Mouse (Mus musculus): ENCODE results near the gene Emid1. TPM values are rescaled to one million over a fixed set of nuclear protein-coding genes. Genes with fewer than 3 reads are reported as not detected.
A peak's percentile ranks its signal among the peaks of the same experiment; 100 is the strongest.

The Emid1 gene
- polyA plus RNA-seq, 1 experiment = 31.4 TPM

GRCm38 (mm10) chr11:5184832-5185231, 32.8 kb upstream of the Emid1 start:
- no peak for DNase-seq
- 96% methylated on average over 9 of the region's 9 CpGs for WGBS
- H3K4me1 ChIP-seq (ENCODE audit: control insufficient read depth, insufficient read depth, low read length) = peaks cover 3% of the 10 kb centered on the region
- no peak overlapping the region for H3K4me3 ChIP-seq (replicated peaks; ENCODE audit: extremely low read depth, low read depth, low read length)
- TF ChIP-seq POLR2A (IDR thresholded peaks at IDR 0.05; ENCODE audit: borderline replicate concordance, extremely low read depth, low read depth, low read length) (no peak), CTCF (IDR thresholded peaks at IDR 0.05; ENCODE audit: insufficient read depth, low read length) (no peak)

GRCm38 (mm10) chr11:5184250-5184649, 32.2 kb upstream of the Emid1 start:
- 45% methylated on average over 9 of the region's 9 CpGs for WGBS
- no peak for DNase-seq
- no peak for TF ChIP-seq POLR2A (IDR thresholded peaks at IDR 0.05; ENCODE audit: borderline replicate concordance, extremely low read depth, low read depth, low read length)
- no peak for TF ChIP-seq CTCF (IDR thresholded peaks at IDR 0.05; ENCODE audit: insufficient read depth, low read length)
- peaks cover 3% of the 10 kb centered on the region for H3K4me1 ChIP-seq (ENCODE audit: control insufficient read depth, insufficient read depth, low read length)
- H3K4me3 ChIP-seq (replicated peaks; ENCODE audit: extremely low read depth, low read depth, low read length) = no peak overlapping the region

- Histone ChIP-seq H3K4me1 (ENCODE audit: control insufficient read depth, insufficient read depth, low read length) (peaks cover 3% of the 10 kb centered on the region), H3K4me3 (replicated peaks; ENCODE audit: extremely low read depth, low read depth, low read length) (no peak overlapping the region)
- 81% methylated on average over 4 of the region's 4 CpGs for WGBS
- no peak for DNase-seq
- TF ChIP-seq CTCF (IDR thresholded peaks at IDR 0.05; ENCODE audit: insufficient read depth, low read length) (no peak), POLR2A (IDR thresholded peaks at IDR 0.05; ENCODE audit: borderline replicate concordance, extremely low read depth, low read depth, low read length) (no peak)
These were observed 30.8 kb upstream of the Emid1 start for GRCm38 (mm10) chr11:5182870-5183269.

- TF ChIP-seq POLR2A (IDR thresholded peaks at IDR 0.05; ENCODE audit: borderline replicate concordance, extremely low read depth, low read depth, low read length) (no peak), CTCF (IDR thresholded peaks at IDR 0.05; ENCODE audit: insufficient read depth, low read length) (peak; percentile 95)
- Histone ChIP-seq H3K4me1 (ENCODE audit: control insufficient read depth, insufficient read depth, low read length) (peaks cover 5% of the 10 kb centered on the region), H3K4me3 (replicated peaks; ENCODE audit: extremely low read depth, low read depth, low read length) (peak overlapping the region; percentile 19)
- peak; percentile 90 for DNase-seq
- WGBS = 19% methylated on average over 13 of the region's 13 CpGs
These were observed 29.9 kb upstream of the Emid1 start for GRCm38 (mm10) chr11:5181850-5182404.

GRCm38 (mm10) chr11:5179391-5179790, 27.3 kb upstream of the Emid1 start:
- WGBS = 62% methylated on average over 8 of the region's 8 CpGs
- DNase-seq = no peak

GRCm38 (mm10) chr11:5177171-5177570, 25.1 kb upstream of the Emid1 start:
- TF ChIP-seq CTCF (IDR thresholded peaks at IDR 0.05; ENCODE audit: insufficient read depth, low read length) (no peak), POLR2A (IDR thresholded peaks at IDR 0.05; ENCODE audit: borderline replicate concordance, extremely low read depth, low read depth, low read length) (no peak)
- DNase-seq = no peak

More at GRCm38 (mm10) chr11:5179391-5179790, 27.3 kb upstream of the Emid1 start:
- Histone ChIP-seq H3K4me1 (ENCODE audit: control insufficient read depth, insufficient read depth, low read length) (peaks cover 5% of the 10 kb centered on the region), H3K4me3 (replicated peaks; ENCODE audit: extremely low read depth, low read depth, low read length) (no peak overlapping the region)
- TF ChIP-seq POLR2A (IDR thresholded peaks at IDR 0.05; ENCODE audit: borderline replicate concordance, extremely low read depth, low read depth, low read length) = no peak
- TF ChIP-seq CTCF (IDR thresholded peaks at IDR 0.05; ENCODE audit: insufficient read depth, low read length) = no peak

GRCm38 (mm10) chr11:5176685-5177084, 24.6 kb upstream of the Emid1 start:
- DNase-seq = no peak
- WGBS = 63% methylated on average over 8 of the region's 8 CpGs
- TF ChIP-seq POLR2A (IDR thresholded peaks at IDR 0.05; ENCODE audit: borderline replicate concordance, extremely low read depth, low read depth, low read length) = no peak
- no peak for TF ChIP-seq CTCF (IDR thresholded peaks at IDR 0.05; ENCODE audit: insufficient read depth, low read length)
- H3K4me1 ChIP-seq (ENCODE audit: control insufficient read depth, insufficient read depth, low read length) = peaks cover 3% of the 10 kb centered on the region
- H3K4me3 ChIP-seq (replicated peaks; ENCODE audit: extremely low read depth, low read depth, low read length) = no peak overlapping the region

More at GRCm38 (mm10) chr11:5177171-5177570, 25.1 kb upstream of the Emid1 start:
- Histone ChIP-seq H3K4me3 (replicated peaks; ENCODE audit: extremely low read depth, low read depth, low read length) (no peak overlapping the region), H3K4me1 (ENCODE audit: control insufficient read depth, insufficient read depth, low read length) (peaks cover 5% of the 10 kb centered on the region)
- WGBS = 55% methylated on average over 12 of the region's 12 CpGs

- Histone ChIP-seq H3K4me1 (ENCODE audit: control insufficient read depth, insufficient read depth, low read length) (0 out of 2 replicates have a peak, but pooled peaks cover 2% of the 10 kb centered on the region), H3K4me3 (replicated peaks; ENCODE audit: extremely low read depth, low read depth, low read length) (no peak overlapping the region)
- TF ChIP-seq POLR2A (IDR thresholded peaks at IDR 0.05; ENCODE audit: borderline replicate concordance, extremely low read depth, low read depth, low read length) (no peak), CTCF (IDR thresholded peaks at IDR 0.05; ENCODE audit: insufficient read depth, low read length) (no peak)
- DNase-seq = no peak
- 79% methylated on average over 2 of the region's 2 CpGs for WGBS
These were observed 23.8 kb upstream of the Emid1 start for GRCm38 (mm10) chr11:5175866-5176265.

GRCm38 (mm10) chr11:5175141-5175540, 23.1 kb upstream of the Emid1 start:
- Histone ChIP-seq H3K4me1 (ENCODE audit: control insufficient read depth, insufficient read depth, low read length) (0 out of 2 replicates have a peak, but pooled peaks cover 2% of the 10 kb centered on the region), H3K4me3 (replicated peaks; ENCODE audit: extremely low read depth, low read depth, low read length) (no peak overlapping the region)
- TF ChIP-seq CTCF (IDR thresholded peaks at IDR 0.05; ENCODE audit: insufficient read depth, low read length) (no peak), POLR2A (IDR thresholded peaks at IDR 0.05; ENCODE audit: borderline replicate concordance, extremely low read depth, low read depth, low read length) (no peak)
- DNase-seq = no peak
- WGBS = 91% methylated on average over 7 of the region's 7 CpGs

- Histone ChIP-seq H3K4me3 (replicated peaks; ENCODE audit: extremely low read depth, low read depth, low read length) (peak overlapping the region; percentile 24), H3K4me1 (ENCODE audit: control insufficient read depth, insufficient read depth, low read length) (0 out of 2 replicates have a peak, but pooled peaks cover 2% of the 10 kb centered on the region)
- no peak for TF ChIP-seq CTCF (IDR thresholded peaks at IDR 0.05; ENCODE audit: insufficient read depth, low read length)
- peak; percentile 31; the same call in 1 of the 2 replicates for TF ChIP-seq POLR2A (IDR thresholded peaks at IDR 0.05; ENCODE audit: borderline replicate concordance, extremely low read depth, low read depth, low read length)
- 56% methylated on average over 3 of the region's 3 CpGs for WGBS
- DNase-seq = no peak
These were observed 20.8 kb upstream of the Emid1 start for GRCm38 (mm10) chr11:5172861-5173260.

Data from lung, adult 2 months (tissue).